Mouse (Mus musculus): Measurements from ENCODE around the gene Mageb1. TPM values are rescaled to one million over a fixed set of nuclear protein-coding genes. Genes with fewer than 3 reads are reported as not detected.
"Not testable (repeated sequence)": the region's sequence is repeated elsewhere in the genome, so short reads cannot be mapped to it uniquely, and the experiment has no call there.

Gene Mageb1
- not detected in 2 replicates for polyA plus RNA-seq (2012; rRNA removed)

- not testable (repeated sequence) for DNase-seq (ENCODE audit: low read depth)
Measured at GRCm38 (mm10) chrX:92016233-92016632, at the start of gene Mageb1. Gene Mageb1, minus strand, starts transcription at chrX:92016333.

Other genes with a start within 250 kb of the Mageb1 start
- gene Mageb5, start 233.3 kb downstream of the Mageb1 start, polyA plus RNA-seq (2012; rRNA removed) = not detected in 2 replicates

Measured in gonadal fat pad, adult 2 months (tissue).